Mouse (Mus musculus): ENCODE results near the gene Hist1h4m.
A peak's percentile ranks its signal among the peaks of the same experiment; 100 is the strongest.
"Not testable (repeated sequence)": the region's sequence is repeated elsewhere in the genome, so short reads cannot be mapped to it uniquely, and the experiment has no call there.

Hist1h4m gene

GRCm38 (mm10) chr13:21811539-21811938 is at the start of gene Hist1h4m:
Hist1h4m (plus strand) TSS chr13:21811746.
- H3K36me3 ChIP-seq (ENCODE audit: insufficient read depth, low read length); H3K27me3 ChIP-seq (ENCODE audit: insufficient read depth, low read length); H3K9me3 ChIP-seq (ENCODE audit: low read length); H3K4me1 ChIP-seq (replicated peaks; ENCODE audit: low read depth, low read length); H3K4me3 ChIP-seq (replicated peaks; ENCODE audit: low read length): not testable (repeated sequence)

- H3K9me3 ChIP-seq (ENCODE audit: low read length) = no peaks in the 10 kb centered on the region
- H3K27me3 ChIP-seq (ENCODE audit: insufficient read depth, low read length) = no peaks in the 10 kb centered on the region
- H3K4me3 ChIP-seq (replicated peaks; ENCODE audit: low read length) = peak overlapping the region; percentile 86
- peaks cover 50% of the 10 kb centered on the region for H3K4me1 ChIP-seq (replicated peaks; ENCODE audit: low read depth, low read length)
- no peaks in the 10 kb centered on the region for H3K36me3 ChIP-seq (ENCODE audit: insufficient read depth, low read length)
- TF ChIP-seq CTCF (conservative IDR thresholded peaks at IDR 0.05; ENCODE audit: low read length) = no peak
- TF ChIP-seq POU5F1 (IDR thresholded peaks at IDR 0.05; ENCODE audit: borderline replicate concordance, low read length) = no peak
- TF ChIP-seq NANOG (IDR thresholded peaks at IDR 0.05; ENCODE audit: borderline replicate concordance, low read length) = no peak
Observed at GRCm38 (mm10) chr13:21778814-21779766, 32.5 kb upstream of the Hist1h4m start.

- H3K27me3 ChIP-seq (ENCODE audit: insufficient read depth, low read length) = no peaks in the 10 kb centered on the region
- H3K36me3 ChIP-seq (ENCODE audit: insufficient read depth, low read length) = no peaks in the 10 kb centered on the region
- TF ChIP-seq POU5F1 (IDR thresholded peaks at IDR 0.05; ENCODE audit: borderline replicate concordance, low read length) (no peak), CTCF (conservative IDR thresholded peaks at IDR 0.05; ENCODE audit: low read length) (no peak), NANOG (IDR thresholded peaks at IDR 0.05; ENCODE audit: borderline replicate concordance, low read length) (no peak)
- H3K4me3 ChIP-seq (replicated peaks; ENCODE audit: low read length) = peak within 1 kb of the TSS; percentile 86
- peaks cover 55% of the 10 kb centered on the region for H3K4me1 ChIP-seq (replicated peaks; ENCODE audit: low read depth, low read length)
- H3K9me3 ChIP-seq (ENCODE audit: low read length) = no peaks in the 10 kb centered on the region
Observed at GRCm38 (mm10) chr13:21779767-21780731, 31.5 kb upstream of the Hist1h4m start, which contains the start of gene Hist1h1b. Hist1h1b (minus strand) TSS chr13:21780625.

- H3K4me1 ChIP-seq (replicated peaks; ENCODE audit: low read depth, low read length) = peaks cover 65% of the 10 kb centered on the region
- no peaks in the 10 kb centered on the region for H3K36me3 ChIP-seq (ENCODE audit: insufficient read depth, low read length)
- TF ChIP-seq CTCF (conservative IDR thresholded peaks at IDR 0.05; ENCODE audit: low read length) (no peak), NANOG (IDR thresholded peaks at IDR 0.05; ENCODE audit: borderline replicate concordance, low read length) (no peak), POU5F1 (IDR thresholded peaks at IDR 0.05; ENCODE audit: borderline replicate concordance, low read length) (no peak)
- H3K4me3 ChIP-seq (replicated peaks; ENCODE audit: low read length) = peak overlapping the region; percentile 86
- no peaks in the 10 kb centered on the region for H3K9me3 ChIP-seq (ENCODE audit: low read length)
- H3K27me3 ChIP-seq (ENCODE audit: insufficient read depth, low read length) = no peaks in the 10 kb centered on the region
Observed at GRCm38 (mm10) chr13:21781021-21781555, 30.5 kb upstream of the Hist1h4m start.

- Histone ChIP-seq H3K36me3 (ENCODE audit: insufficient read depth, low read length) (no peaks in the 10 kb centered on the region), H3K4me1 (replicated peaks; ENCODE audit: low read depth, low read length) (peaks cover 62% of the 10 kb centered on the region), H3K4me3 (replicated peaks; ENCODE audit: low read length) (no peak overlapping the region), H3K9me3 (ENCODE audit: low read length) (no peaks in the 10 kb centered on the region), H3K27me3 (ENCODE audit: insufficient read depth, low read length) (no peaks in the 10 kb centered on the region)
- no peak for TF ChIP-seq NANOG (IDR thresholded peaks at IDR 0.05; ENCODE audit: borderline replicate concordance, low read length)
- no peak for TF ChIP-seq POU5F1 (IDR thresholded peaks at IDR 0.05; ENCODE audit: borderline replicate concordance, low read length)
- TF ChIP-seq CTCF (conservative IDR thresholded peaks at IDR 0.05; ENCODE audit: low read length) = no peak
Observed at GRCm38 (mm10) chr13:21781639-21782038, 29.9 kb upstream of the Hist1h4m start.

- peak overlapping the region; percentile 73 for H3K4me3 ChIP-seq (replicated peaks; ENCODE audit: low read length)
- not testable (repeated sequence) for H3K36me3 ChIP-seq (ENCODE audit: insufficient read depth, low read length); H3K27me3 ChIP-seq (ENCODE audit: insufficient read depth, low read length); H3K9me3 ChIP-seq (ENCODE audit: low read length)
- peaks cover 58% of the 10 kb centered on the region for H3K4me1 ChIP-seq (replicated peaks; ENCODE audit: low read depth, low read length)
Observed at GRCm38 (mm10) chr13:21782361-21783254, 28.9 kb upstream of the Hist1h4m start.

- H3K9me3 ChIP-seq (ENCODE audit: low read length) = no peaks in the 10 kb centered on the region
- H3K4me1 ChIP-seq (replicated peaks; ENCODE audit: low read depth, low read length) = peaks cover 58% of the 10 kb centered on the region
- H3K4me3 ChIP-seq (replicated peaks; ENCODE audit: low read length) = peak within 1 kb of the TSS; percentile 73
- no peak for TF ChIP-seq CTCF (conservative IDR thresholded peaks at IDR 0.05; ENCODE audit: low read length)
- TF ChIP-seq NANOG (IDR thresholded peaks at IDR 0.05; ENCODE audit: borderline replicate concordance, low read length) = no peak
- TF ChIP-seq POU5F1 (IDR thresholded peaks at IDR 0.05; ENCODE audit: borderline replicate concordance, low read length) = no peak
- H3K27me3 ChIP-seq (ENCODE audit: insufficient read depth, low read length) = no peaks in the 10 kb centered on the region
- no peaks in the 10 kb centered on the region for H3K36me3 ChIP-seq (ENCODE audit: insufficient read depth, low read length)
Observed at GRCm38 (mm10) chr13:21783255-21783617, 28.3 kb upstream of the Hist1h4m start, which contains the start of gene Hist1h3i. Hist1h3i (minus strand) TSS chr13:21783370.
